Mouse (Mus musculus) brain, embryonic 14.5 days (tissue): Measurements from ENCODE around the gene Zzef1. TPM values are rescaled to one million over a fixed set of nuclear protein-coding genes. Genes with fewer than 3 reads are reported as not detected.
A peak's percentile ranks its signal among the peaks of the same experiment; 100 is the strongest.

ENCODE experiments used
- DNase-seq: peaks from one replicate; pipeline ENCODE4 v3.0.0-alpha.2; 2011; ENCODE audit warnings: low read depth
- CTCF ChIP-seq: fragments of 200-500 bp; IDR thresholded peaks from 2 replicates; pipeline ENCODE4 v1.5.1; 2012; ENCODE audit warnings: inconsistent platforms, mild to moderate bottlenecking, moderate library complexity, borderline replicate concordance; ENCODE audit not compliant: insufficient read depth, insufficient read length; ENCODE audit errors: extremely low read depth
- POLR2A ChIP-seq: fragments of 200-500 bp; IDR thresholded peaks from 2 replicates; pipeline ENCODE4 v1.6.1; 2012; ENCODE audit warnings: mild to moderate bottlenecking, inconsistent platforms, borderline replicate concordance; ENCODE audit not compliant: poor library complexity, insufficient read depth, insufficient read length, severe bottlenecking; ENCODE audit errors: extremely low read depth
- polyA plus RNA-seq: library from polyadenylated mRNA; depleted of rRNA; stranded (reverse); fragments of >200 nt; gene quantifications from 2 replicates; pipeline ENCODE4 v1.2.3, GENCODE M21; 2012

Zzef1 gene
- polyA plus RNA-seq, 1 experiment: 38.1 TPM

DNA sequence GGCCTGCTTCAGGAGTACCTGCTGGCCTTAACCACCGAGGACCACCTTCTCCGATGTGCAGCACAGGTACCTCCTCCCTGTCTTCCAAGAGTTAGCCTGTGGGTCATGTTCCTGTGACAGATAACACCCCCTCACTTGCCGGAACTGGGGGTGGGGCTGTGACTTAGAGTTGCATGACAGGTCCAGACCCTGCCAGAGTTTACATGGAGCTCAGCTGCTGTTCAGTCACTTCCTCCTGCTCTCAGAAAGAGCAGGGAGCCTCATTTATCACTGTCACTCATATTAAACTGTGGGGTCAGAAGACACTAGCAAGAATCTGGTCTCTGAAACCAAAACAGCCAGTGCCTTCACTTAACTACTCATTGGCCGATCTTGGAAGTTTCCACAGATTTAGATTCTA lies 127.1 kb downstream of the Zzef1 start:
- no peak for DNase-seq
- no peak for TF ChIP-seq CTCF
- no peak for TF ChIP-seq POLR2A

DNA sequence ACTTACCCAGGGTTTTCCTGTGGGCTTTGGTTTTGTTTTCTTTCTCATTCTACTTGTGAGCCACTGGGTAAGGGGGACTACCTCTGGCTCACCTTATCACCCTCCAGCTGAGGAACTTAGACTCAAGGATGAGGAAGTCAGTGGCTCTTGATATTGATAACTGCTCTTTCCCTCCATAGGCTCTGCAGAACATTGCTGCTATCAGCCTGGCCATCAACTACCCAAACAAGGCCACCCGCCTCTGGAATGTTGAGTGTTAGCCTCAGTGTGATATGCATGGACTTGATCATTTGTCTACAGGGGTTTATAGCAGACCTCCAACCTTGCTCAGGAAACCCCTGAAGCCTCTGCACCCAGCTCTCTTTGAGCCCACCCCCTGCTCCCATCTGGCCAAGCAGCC lies 128.4 kb downstream of the Zzef1 start:
- no peak for TF ChIP-seq CTCF
- TF ChIP-seq POLR2A: no peak
- DNase-seq: no peak

DNA sequence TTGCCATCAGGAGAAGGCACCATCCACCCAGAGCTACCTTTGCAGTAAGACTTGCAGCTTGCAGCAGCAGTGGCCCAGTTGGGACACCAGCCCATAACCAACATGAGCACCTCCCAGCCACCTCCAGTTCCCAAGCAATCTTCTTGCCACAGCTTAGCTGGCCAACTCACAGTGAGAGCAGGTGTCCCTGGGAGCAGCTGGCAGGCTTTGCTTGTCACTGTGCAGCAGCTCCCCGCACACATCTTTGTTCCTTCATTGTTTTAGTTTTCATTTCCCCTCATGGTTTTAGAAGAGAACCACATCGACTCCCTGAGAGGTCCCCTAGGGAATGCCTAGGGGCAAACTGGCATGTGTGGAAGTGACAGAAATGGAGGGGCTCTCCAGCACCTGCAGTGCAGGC lies 129.0 kb downstream of the Zzef1 start:
- DNase-seq: no peak
- no peak for TF ChIP-seq POLR2A
- TF ChIP-seq CTCF: no peak

DNA sequence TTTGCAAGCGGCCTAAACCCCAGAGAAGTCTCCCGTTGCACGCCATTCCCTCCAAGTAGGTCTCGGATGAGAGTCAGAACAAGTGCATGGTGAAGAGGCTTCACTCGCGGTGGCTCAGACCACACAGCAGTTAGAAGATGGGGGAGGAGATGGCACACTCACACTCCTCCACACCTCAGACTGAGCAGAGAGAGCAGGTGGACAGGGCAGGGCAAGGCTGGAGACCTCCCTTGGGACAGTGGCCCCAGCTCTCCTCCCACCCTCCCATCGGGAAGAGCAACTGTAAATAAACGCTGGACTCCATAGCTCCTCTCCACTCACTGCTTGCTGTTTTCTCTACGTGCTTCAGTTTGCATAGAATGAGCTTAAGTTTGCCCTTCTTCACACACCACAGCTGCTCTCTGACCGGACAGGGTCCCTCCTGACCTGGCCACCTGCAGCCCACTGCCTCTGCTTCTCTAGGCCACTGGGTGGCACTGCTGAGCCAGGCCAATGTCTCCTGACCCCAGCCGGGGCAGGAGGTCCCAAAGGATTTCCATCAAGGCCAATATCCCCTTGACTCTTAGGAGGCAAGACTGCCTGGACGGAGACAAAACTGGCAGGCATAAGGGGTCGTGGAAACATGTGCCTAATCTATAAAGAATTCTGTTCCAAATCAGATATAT lies 130.3 kb downstream of the Zzef1 start:
- TF ChIP-seq POLR2A (no peak), CTCF (peak; percentile 87)
- DNase-seq: peak; percentile 48

DNA sequence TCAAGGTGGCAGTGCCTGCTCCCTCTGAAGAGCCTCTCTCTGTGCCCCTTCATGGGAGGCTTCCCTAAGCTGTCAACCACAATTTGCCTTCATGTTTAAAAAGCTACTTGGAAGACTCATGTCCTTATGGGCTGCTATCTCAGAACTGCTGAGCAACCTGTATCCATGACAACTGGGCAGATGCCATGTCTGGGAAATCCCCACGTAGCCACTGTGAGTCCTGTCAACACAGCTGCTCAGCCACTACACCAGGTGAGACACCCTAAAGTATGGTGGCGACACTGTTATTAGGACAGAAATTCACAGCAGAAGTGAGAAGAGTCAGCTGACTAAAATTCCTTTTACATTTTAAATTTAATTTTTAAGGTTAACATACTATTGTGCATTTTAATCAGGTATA lies 132.5 kb downstream of the Zzef1 start:
- DNase-seq: peak; percentile 41

DNA sequence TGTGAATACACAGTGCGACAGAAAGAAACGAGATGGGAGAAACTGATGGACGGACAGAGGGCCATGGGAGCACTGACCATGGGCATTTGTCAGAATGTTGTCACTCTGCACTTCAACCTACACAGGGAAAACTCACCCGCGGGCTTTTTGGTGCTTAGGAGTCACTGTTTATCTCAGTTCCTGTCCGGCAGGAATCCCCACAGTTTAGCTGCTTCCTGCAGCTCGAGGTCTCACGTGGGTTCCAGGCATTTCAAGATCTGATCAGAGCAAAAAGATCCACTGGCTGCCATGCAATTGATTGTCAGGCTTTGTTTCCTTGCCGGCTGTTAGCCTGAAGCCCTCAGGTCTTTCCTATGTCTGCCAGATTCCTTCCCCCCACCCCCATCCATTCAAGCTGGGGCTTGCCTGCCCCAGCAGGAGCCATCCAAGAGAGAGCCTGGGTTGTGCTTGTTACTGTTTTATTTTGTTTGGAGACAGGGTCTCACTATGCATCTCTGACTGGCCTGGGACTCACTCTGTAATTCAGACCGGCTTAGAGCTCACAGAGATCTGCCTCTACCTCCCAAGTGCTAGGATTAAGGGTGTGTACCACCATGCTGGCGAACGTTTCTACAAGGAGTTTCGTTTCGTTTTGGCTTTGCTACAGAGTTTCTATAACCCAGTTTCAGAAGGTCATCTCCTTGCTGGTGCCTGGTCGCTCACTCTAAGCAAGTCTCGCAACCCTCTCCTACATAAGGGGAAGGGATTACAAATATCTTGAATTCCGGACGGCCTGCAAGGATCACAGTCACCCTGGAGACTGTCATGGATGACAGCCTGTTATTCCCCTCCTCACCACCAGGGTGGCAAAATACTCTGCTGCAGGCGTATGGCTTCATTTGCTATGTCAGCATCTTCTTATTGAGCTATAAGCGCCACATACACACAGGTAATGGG lies 144.4 kb downstream of the Zzef1 start:
- TF ChIP-seq CTCF (peak; percentile 73; the same call in 1 of the 2 replicates), POLR2A (no peak)
- DNase-seq: peak; percentile 63

More for the DNA sequence above, 132.5 kb downstream of the Zzef1 start:
- TF ChIP-seq POLR2A: no peak
- TF ChIP-seq CTCF: no peak

DNA sequence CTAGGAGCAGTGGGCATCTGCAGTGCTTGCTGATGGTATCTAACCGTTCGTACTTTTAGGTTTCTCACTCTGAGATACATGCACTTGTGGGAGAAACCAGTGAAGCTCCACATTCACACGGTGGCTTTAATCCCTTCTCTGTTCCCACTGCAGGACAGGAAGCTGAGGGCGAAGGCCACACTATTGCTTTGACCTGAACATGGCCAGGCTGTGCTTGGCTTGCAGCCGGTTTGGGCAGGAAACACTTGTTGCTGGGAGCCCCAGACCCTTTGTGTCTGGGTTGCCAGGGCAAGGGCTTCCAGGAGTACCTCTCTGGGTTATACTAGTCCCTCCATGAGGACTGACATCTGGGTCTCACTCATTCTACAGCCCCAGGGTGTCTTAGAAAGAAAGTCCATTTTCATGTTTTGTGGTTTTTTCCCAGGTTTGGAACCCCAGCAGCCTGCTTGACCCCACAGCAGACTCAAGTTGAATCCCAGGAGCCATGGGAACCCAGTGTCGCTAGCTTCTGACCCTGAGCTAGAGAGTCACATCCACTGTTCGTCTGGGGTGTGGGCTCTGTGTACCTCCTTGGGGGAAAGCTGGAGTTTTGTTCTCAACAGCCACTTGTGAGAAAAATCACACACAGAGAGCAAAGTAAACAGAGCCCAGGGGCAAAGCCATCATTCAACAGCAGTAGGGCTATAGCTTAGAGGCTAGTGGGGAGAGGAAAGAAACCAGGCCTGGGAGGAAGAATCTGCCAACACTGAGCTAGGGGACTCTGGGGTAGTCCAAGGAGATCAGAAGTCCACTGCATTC lies 149.2 kb downstream of the Zzef1 start:
- no peak for DNase-seq
- TF ChIP-seq CTCF (no peak), POLR2A (no peak)

DNA sequence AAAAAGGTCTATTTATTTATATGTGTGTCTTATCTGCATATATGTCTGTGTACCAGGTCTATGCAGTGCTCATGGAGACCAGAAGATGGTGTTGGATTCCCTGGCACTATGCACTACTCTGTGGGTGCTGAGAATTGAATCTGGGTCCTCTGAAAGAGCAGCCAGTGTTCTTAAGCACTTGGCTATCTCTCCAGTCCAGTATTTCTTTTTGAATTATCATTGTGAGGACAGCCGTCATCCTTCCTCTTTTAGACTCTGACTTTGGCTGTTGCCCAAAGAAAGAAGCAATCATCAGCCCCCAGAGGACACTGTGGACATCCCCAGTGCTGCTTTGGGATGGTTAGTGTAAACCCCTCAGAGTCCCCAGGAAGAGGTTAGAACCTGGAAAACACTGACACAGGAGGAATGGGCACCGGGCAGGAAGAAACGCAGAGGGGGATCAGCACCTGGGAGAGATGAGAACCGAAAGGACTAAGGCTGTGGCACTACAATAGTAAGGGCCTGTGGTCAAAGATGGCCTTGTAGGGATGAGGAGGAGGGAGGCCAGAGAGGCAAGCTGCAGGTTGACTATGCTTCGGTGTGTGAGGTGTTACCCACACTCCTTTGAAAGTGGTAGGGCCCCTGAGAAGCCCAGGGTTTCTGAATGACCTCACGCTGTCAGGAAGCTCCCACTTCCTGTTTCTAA lies 150.0 kb downstream of the Zzef1 start:
- no peak for DNase-seq
- TF ChIP-seq CTCF (no peak), POLR2A (no peak)

DNA sequence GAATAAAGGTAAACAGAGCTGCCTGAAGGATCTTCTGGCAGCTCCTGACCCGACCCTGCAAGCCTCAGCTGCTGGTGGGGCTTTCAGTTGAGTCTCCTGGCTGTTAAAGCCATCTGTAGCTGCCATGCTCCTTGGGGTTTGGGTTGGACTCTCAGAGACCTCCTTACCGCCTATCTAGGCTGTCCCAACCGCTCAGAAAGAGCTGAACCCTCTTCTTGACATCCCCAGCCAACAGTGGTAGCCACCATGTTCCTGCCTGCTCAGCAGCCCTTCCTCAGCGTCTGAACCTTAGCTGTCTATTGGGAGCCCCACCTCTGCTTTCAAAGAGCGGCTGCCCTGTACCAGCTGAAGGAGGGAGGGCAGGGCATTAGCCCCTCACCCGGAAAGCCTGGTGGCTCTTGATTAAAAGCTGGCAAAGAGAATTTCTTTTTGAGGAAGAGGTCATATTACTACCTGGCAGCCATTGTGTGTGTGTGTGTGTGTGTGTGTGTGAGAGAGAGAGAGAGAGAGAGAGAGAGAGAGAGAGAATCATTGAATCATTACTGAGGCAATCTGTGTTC lies 150.6 kb downstream of the Zzef1 start:
- no peak for DNase-seq
- TF ChIP-seq CTCF (no peak), POLR2A (no peak)

DNA sequence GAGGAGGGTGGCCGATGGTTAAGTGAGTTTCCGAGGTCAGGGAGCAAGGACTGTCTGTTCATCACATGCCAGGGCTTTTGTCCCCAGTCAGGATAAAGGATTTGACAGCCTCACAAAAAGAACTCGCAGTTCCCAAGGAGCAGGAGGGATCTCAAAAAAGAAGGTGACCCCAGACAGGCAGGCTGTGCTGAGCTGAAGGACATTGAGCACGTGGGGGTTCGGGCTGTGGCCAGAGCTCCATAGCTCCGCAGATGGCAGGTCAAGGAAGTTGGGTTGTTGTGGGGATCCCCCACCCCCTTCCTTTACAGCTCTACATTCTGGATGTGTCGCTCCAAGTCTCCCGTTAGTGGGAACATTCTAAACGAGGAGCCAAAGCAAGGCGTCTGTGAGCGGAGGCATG lies 151.8 kb downstream of the Zzef1 start:
- no peak for DNase-seq
- no peak for TF ChIP-seq CTCF
- TF ChIP-seq POLR2A: no peak
